Mouse (Mus musculus) hindbrain, embryonic 10.5 days (tissue): Measurements from ENCODE around the gene Dhdds. TPM values are rescaled to one million over a fixed set of nuclear protein-coding genes. Genes with fewer than 3 reads are reported as not detected.

ENCODE experiments used
- DNase-seq: peaks from one replicate; pipeline ENCODE4 v3.0.0-alpha.2; 2017; ENCODE audit warnings: low spot score
- H3K27ac ChIP-seq: fragments of 300-500 bp; sonication (generic); 2 replicates; pipeline ENCODE4 v1.5.1; 2016; ENCODE audit warnings: mild to moderate bottlenecking, moderate library complexity
- H3K27me3 ChIP-seq: fragments of 300-500 bp; sonication (generic); 2 replicates; pipeline ENCODE4 v1.6.1; 2016; ENCODE audit warnings: mild to moderate bottlenecking; ENCODE audit not compliant: poor library complexity, insufficient read depth, severe bottlenecking
- H3K36me3 ChIP-seq: fragments of 300-500 bp; sonication (generic); 2 replicates; pipeline ENCODE4 v1.6.1; 2016; ENCODE audit warnings: mild to moderate bottlenecking, moderate library complexity
- H3K4me1 ChIP-seq: fragments of 300-500 bp; sonication (generic); replicated peaks from 2 replicates; pipeline ENCODE4 v1.6.1; 2016; ENCODE audit warnings: mild to moderate bottlenecking
- H3K4me3 ChIP-seq: fragments of 300-500 bp; sonication (generic); 2 replicates; pipeline ENCODE4 v1.5.1; 2016; ENCODE audit warnings: mild to moderate bottlenecking, moderate library complexity
- H3K9me3 ChIP-seq: fragments of 300-500 bp; sonication (generic); 2 replicates; pipeline ENCODE4 v1.6.1; 2016; ENCODE audit warnings: mild to moderate bottlenecking, moderate library complexity
- WGBS: fragments of 180-500 bp; shearing (Covaris S2); methylation state at CpG from one replicate; pipeline ENCODE4 v1.1.7; 2016; 5-methylcytosine and 5-hydroxymethylcytosine counted together
- polyA plus RNA-seq: library from polyadenylated mRNA; unstranded; fragments of >200 nt; fragmentation: Nextera tagmentation; extraction: Ambion mirVana; gene quantifications from 2 replicates; pipeline ENCODE4 v1.2.1, GENCODE M21; 2016

Dhdds gene
- polyA plus RNA-seq, 1 experiment from 2014 or later = 42.3 TPM

DNA sequence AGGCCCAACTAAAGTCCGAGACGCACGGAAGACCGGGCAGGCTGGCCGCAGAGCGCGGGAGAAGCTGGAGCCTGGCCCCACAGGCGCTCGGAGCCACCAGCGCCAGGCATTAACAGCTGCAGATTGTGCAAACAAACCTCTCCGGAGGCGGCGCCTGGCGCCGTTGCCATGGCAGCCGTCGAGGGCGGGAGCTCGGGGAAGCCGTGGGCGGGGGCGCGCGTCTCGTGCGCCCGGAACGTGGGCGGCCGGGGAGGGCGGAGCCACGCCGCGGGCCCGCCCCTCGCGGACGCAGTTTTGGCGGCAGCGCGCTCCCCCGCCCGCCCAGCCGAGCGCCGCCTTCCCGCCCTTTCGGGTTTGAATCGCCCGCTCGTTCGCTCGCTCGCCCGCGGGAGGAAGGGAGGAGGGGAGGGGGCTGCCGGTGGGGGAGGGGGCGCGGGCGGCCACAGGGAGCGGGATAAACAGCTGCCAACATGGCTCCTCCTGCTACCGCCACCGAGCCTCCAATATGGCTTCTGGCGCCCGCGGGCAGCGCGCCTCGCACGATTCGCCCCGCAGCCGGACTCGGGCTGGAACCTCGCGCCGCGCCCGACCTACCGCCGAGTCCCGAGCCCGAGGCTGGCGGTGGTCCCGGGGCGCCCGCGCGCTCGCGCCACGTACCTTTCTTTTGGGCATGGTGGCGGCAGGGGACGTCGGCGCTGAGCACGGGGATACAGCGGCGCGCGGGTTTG is 33.4 kb downstream of the Dhdds start:
- Histone ChIP-seq H3K9me3 (no peaks in the 10 kb centered on the region), H3K36me3 (peaks cover 61% of the 10 kb centered on the region), H3K4me1 (peaks cover 59% of the 10 kb centered on the region), H3K27ac (peak overlapping the region; percentile 100), H3K4me3 (peak overlapping the region; percentile 85), H3K27me3 (no peaks in the 10 kb centered on the region)
- DNase-seq = peak; percentile 96
- under 1% methylated on average over 100 of the region's 101 CpGs for WGBS

DNA sequence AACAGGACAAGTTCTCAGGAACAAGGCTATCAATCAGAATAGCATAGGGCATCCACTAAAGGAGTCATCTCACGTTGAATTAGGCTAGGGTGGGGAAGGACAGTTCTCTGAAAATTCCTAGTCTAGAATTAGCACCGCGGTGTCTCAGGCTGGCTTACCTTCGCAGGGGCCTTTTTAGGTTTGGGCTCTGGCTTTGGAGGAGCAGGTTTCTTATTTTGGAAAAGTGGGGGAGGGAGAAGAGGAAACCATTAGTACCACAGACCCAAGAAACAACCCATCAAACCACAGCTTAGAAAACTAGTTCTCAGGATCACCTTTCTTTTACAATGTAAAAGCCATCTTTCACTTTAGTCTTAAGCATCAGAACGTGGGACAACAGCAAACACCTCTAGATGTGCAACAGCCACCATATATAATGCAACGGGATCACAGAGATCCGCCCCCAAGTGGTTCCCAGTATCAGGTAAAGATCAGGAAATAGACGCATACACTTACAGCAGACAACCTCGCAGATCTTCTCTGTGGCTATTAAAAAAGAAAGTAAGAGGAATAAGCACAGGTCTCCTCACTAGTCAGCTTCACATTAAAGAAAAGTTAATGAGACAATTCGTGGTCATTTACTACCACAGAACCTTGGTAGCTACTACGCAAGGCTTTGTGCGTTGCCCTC is 34.3 kb downstream of the Dhdds start:
- H3K4me1 ChIP-seq = peaks cover 51% of the 10 kb centered on the region
- no peaks in the 10 kb centered on the region for H3K27me3 ChIP-seq
- no peak for DNase-seq
- no peaks in the 10 kb centered on the region for H3K9me3 ChIP-seq
- peak overlapping the region; percentile 100 for H3K27ac ChIP-seq
- peak overlapping the region; percentile 85 for H3K4me3 ChIP-seq
- peaks cover 53% of the 10 kb centered on the region for H3K36me3 ChIP-seq
- 57% methylated on average over 12 of the region's 12 CpGs for WGBS

DNA sequence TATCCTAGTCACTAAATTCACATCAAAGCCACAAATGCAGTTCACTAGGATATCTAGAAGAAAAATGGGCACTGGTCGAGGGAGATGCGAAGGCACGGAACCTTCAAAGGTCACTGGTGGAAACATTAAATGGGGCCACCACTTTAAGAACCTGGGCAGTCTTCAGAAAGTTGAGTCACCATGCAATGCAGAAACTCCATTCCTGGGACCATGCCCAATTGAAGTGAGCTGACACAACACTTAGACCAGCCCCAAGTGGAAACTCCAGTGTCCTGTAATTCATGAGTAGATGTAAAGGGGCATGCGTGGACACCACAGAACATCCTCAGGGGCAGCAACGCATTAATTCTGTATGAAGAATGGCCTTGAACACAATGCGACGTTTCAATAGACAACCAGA is 38.2 kb downstream of the Dhdds start:
- Histone ChIP-seq H3K36me3 (peaks cover 46% of the 10 kb centered on the region), H3K9me3 (no peaks in the 10 kb centered on the region), H3K27ac (no peak overlapping the region), H3K4me3 (no peak overlapping the region), H3K27me3 (no peaks in the 10 kb centered on the region), H3K4me1 (peaks cover 17% of the 10 kb centered on the region)
- no peak for DNase-seq
- WGBS = 88% methylated on average over 7 of the region's 7 CpGs

DNA sequence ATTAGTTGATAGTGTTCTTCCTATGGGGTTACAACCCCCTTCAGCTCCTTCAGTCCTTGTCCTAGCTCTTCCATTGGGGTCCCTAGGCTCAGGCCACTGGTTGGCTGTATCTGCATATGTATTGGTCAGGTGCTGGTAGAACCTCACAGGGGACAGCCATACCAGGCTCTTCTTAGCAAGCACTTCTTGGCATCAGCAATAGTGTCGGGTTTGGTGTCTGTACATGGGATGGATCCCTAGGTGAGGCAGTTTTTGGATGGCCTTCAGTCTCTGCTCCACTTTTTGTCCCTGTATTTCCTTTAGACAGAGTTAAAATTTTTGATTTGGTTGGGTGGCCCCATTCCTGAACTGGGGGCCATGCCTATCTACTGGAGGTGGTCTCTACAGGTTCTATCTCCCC is 41.8 kb downstream of the Dhdds start:
- Histone ChIP-seq H3K4me3 (no peak overlapping the region), H3K9me3 (no peaks in the 10 kb centered on the region), H3K27ac (no peak overlapping the region), H3K4me1 (no peaks in the 10 kb centered on the region; the same call in 1 of the 2 replicates), H3K36me3 (peaks cover 19% of the 10 kb centered on the region), H3K27me3 (no peaks in the 10 kb centered on the region)
- WGBS = 79% methylated on average over 1 of the region's 1 CpGs
- no peak for DNase-seq

DNA sequence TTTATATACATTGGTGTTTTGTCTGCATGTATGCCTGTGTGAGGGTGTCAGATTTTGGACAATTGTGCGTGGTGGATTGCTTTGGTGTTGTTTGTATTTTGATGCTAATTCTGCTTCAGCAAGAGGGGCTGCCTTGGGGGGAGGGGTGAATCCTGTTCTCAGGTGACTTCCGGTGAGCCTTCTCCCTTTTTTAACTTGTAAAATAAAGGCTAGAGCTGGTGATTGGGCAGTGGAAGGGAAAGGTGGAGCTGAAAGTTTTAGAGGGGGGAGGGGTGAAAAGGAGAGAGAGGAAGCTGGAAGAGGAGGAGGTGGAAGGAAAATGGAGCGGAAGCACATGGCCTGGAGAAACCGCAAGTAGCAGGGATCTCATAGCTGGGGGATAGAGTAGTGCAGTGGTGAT is 44.4 kb downstream of the Dhdds start:
- no peak for DNase-seq
- no peak overlapping the region for H3K4me3 ChIP-seq
- H3K27me3 ChIP-seq = no peaks in the 10 kb centered on the region
- WGBS = 87% methylated on average over 4 of the region's 4 CpGs
- H3K4me1 ChIP-seq = no peaks in the 10 kb centered on the region; the same call in 1 of the 2 replicates
- H3K27ac ChIP-seq = no peak overlapping the region
- 0 out of 2 replicates have a peak, but pooled peaks cover 4% of the 10 kb centered on the region for H3K36me3 ChIP-seq
- no peaks in the 10 kb centered on the region for H3K9me3 ChIP-seq

DNA sequence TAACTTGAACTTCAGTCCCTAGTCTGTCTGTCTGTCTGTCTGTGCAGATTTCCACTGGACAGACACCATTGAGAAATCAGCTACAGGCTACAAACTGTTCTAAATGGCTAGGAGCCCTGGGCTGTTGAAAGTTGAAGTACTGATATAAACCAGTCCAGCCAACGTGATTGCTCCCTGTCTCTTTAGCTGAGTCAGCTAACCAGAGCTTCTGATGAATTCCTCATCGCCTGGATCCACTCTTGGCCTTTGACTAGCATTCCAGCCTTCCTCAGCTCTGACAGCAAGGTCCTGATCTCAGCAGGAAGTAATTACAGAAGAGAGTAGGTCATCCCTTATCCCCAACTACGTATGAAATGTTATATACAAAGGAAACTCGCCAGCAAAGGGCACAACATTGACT is 54.0 kb downstream of the Dhdds start:
- Histone ChIP-seq H3K4me3 (no peak overlapping the region), H3K27ac (no peak overlapping the region), H3K27me3 (no peaks in the 10 kb centered on the region), H3K36me3 (no peaks in the 10 kb centered on the region), H3K9me3 (peaks cover 4% of the 10 kb centered on the region), H3K4me1 (peaks cover 6% of the 10 kb centered on the region)
- DNase-seq = no peak
- WGBS = 65% methylated on average over 4 of the region's 4 CpGs

DNA sequence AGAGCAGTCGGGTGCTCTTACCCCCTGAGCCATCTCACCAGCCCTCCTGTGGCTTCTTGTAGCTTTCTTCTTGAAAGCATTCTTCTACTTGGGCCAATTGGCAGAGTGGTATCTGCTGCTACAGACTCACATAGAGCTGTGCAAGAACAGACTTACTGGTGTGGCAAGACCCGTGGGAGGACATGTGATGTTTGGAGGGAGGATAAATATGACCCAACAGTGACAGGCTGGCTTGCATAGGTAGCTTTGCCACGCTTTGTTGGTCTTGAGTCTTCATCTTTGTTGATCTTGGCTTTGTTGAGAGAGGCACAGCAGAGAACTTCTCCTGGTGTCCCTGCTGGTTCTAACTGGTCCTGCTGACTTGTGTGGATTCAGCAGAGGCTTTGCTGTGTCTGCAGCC is 56.9 kb downstream of the Dhdds start:
- H3K4me1 ChIP-seq = peaks cover 14% of the 10 kb centered on the region
- WGBS = 79% methylated on average over 3 of the region's 3 CpGs
- peaks cover 4% of the 10 kb centered on the region for H3K9me3 ChIP-seq
- H3K27ac ChIP-seq = no peak overlapping the region
- no peak overlapping the region for H3K4me3 ChIP-seq
- H3K27me3 ChIP-seq = no peaks in the 10 kb centered on the region
- no peaks in the 10 kb centered on the region for H3K36me3 ChIP-seq
- DNase-seq = no peak

DNA sequence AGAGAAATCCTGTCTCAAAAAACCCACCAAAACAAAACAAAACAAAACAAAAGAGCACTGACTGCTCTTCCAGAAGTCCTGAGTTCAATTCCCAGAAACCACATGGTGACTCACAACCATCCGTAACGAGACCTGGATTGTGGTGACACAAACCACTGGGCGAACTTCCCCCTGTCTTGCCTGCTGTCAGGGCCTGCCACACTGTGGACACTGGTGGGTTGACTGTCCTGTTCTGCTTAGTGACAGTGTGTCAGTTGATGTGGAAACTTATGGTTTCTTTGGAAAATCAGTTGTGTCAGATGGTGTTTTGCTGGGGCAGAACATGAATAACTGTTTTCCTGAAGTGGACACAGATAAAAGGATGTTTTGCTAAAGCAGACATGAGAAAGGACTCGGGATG is 58.0 kb downstream of the Dhdds start:
- H3K27me3 ChIP-seq = no peaks in the 10 kb centered on the region
- H3K27ac ChIP-seq = no peak overlapping the region
- 93% methylated on average over 4 of the region's 4 CpGs for WGBS
- H3K36me3 ChIP-seq = no peaks in the 10 kb centered on the region
- peaks cover 4% of the 10 kb centered on the region for H3K9me3 ChIP-seq
- no peak for DNase-seq
- H3K4me3 ChIP-seq = no peak overlapping the region
- H3K4me1 ChIP-seq = peaks cover 14% of the 10 kb centered on the region

DNA sequence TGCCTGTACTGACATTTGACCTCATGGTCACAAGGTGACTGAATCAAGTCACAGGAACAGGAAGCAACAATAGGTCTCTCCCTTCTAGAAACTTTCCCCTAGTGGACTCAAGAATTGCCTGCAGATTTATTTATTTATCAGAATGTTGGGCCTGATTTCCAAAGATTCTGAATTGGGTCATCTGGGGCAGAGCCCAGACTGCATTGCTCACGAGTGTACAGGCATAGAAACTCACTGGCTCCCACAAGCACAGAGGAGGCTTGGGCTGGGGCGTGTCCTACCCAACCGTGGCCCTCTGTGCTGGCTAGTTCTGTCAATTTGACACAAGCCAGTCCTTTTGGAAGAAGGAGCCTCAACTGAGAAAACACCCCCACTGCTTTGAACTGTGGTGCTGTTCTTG is 59.1 kb downstream of the Dhdds start:
- 45% methylated on average over 3 of the region's 3 CpGs for WGBS
- no peak overlapping the region for H3K27ac ChIP-seq

DNA sequence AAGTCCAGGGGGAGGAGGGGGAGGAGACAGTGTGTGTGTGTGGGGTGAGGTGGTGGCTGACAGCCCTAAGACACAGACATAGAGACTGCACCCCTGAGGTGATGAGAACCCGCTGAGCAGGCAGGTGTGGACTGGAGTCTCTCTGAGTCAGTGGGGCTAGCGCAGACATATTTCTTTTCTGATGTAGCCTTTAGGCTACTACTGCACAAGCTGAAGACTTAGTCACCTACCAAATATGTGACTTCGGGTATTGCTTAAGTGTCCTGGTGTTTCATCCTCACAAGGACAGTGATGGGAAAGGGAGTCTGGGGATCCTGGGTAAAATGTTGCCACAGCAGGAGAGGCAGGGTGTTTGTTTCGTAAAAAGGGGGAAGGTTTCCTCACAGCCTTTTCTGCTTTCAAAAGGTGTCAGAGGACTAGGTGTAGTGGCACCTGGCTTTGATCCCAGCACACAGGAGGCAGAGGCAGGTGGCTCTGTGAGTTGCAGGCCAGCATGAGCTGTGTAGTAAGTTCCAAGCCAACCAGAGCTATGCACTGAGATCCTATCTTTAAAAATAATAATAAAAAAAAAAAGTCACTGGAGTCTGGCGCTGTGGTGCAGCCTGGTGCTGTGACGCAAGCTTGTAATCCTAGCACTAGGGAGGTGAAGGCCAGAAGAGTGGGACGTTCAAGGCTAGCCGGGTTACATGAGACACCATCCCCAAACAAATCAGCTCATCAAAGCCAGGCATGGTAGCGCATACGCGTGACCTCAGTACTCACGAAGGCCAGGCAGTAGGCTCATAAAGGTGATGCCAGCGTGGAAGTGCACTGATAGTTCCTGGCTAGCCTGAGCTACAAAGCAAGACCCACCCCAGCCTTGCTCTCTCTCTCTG is 60.1 kb downstream of the Dhdds start:
- H3K4me1 ChIP-seq = peaks cover 14% of the 10 kb centered on the region
- WGBS = 85% methylated on average over 13 of the region's 13 CpGs
- DNase-seq = no peak
- no peaks in the 10 kb centered on the region for H3K36me3 ChIP-seq
- no peaks in the 10 kb centered on the region for H3K27me3 ChIP-seq
- no peak overlapping the region for H3K4me3 ChIP-seq
- H3K9me3 ChIP-seq = no peaks in the 10 kb centered on the region
- no peak overlapping the region for H3K27ac ChIP-seq

More for the DNA sequence above, 59.1 kb downstream of the Dhdds start:
- H3K27me3 ChIP-seq = no peaks in the 10 kb centered on the region
- DNase-seq = no peak
- no peaks in the 10 kb centered on the region for H3K36me3 ChIP-seq
- H3K4me1 ChIP-seq = peaks cover 14% of the 10 kb centered on the region
- peaks cover 4% of the 10 kb centered on the region for H3K9me3 ChIP-seq
- H3K4me3 ChIP-seq = no peak overlapping the region

DNA sequence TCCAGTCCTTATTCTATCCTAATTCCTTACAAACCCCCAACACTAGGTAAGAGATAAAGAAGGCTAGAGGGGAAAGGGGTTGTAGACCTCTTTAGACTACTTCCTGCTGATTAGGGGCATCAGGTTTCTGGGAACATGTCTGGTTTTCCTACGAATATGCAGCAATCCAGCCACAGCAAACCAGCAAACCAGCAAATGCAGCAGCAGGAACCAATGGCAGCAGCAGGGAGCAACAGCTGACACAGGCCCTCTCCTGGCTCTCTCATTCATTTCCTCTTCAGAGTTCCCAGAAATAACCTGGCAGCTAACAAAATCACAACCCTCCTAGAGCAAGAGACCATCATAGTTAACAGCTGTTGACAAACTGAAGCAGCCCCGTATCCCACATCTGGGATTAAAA is 62.6 kb downstream of the Dhdds start:
- WGBS = 68% methylated on average over 2 of the region's 2 CpGs

DNA sequence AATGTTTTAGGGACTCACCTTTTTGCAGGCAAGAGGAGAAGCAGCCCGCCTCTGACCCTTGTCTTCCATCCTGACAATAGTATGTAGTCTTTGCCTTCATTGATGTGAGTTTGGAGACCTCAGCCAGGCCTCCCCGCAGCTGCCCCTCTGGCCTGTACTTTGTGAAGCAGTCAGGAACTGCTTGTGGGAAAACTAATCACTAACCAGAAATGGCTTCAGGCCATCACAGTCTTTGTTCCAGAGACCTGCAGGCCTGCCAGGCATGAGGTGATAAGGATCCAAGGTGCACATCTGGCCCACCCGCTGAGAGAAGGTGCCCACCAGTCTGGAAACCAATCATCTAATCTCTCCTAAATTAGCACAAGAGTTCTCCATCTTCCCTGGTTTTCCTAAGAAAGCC is 68.9 kb downstream of the Dhdds start:
- H3K27ac ChIP-seq = no peak overlapping the region
- DNase-seq = no peak
- WGBS = 79% methylated on average over 3 of the region's 3 CpGs
- no peaks in the 10 kb centered on the region for H3K36me3 ChIP-seq
- H3K9me3 ChIP-seq = no peaks in the 10 kb centered on the region
- no peak overlapping the region for H3K4me3 ChIP-seq
- H3K4me1 ChIP-seq = peaks cover 8% of the 10 kb centered on the region
- H3K27me3 ChIP-seq = no peaks in the 10 kb centered on the region

More for the DNA sequence above, 62.6 kb downstream of the Dhdds start:
- Histone ChIP-seq H3K27me3 (no peaks in the 10 kb centered on the region), H3K27ac (no peak overlapping the region), H3K9me3 (no peaks in the 10 kb centered on the region), H3K4me3 (no peak overlapping the region), H3K36me3 (no peaks in the 10 kb centered on the region), H3K4me1 (peaks cover 12% of the 10 kb centered on the region)
- no peak for DNase-seq

DNA sequence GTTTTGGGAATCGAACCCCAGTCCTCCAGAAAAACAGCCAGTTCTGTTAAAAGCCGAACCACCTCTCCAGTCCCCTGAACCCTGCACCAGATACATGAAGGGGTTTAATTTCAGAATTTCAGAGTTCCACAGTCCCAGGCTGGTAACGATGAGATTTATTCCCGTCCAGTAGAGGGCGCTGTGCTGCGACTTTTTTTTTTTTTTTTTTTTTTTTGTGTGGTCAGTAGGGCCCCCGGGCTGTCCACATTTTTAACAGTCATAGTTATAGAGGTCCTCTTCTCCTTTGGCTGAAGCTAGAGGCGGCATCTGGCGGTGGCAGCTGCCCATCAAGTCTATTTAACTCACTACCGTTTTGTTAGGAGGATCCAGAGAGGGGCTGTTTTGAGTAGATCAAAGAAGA is 69.4 kb downstream of the Dhdds start:
- no peak for DNase-seq
- 19% methylated on average over 10 of the region's 10 CpGs for WGBS
- H3K27ac ChIP-seq = no peak overlapping the region

More for the DNA sequence above, 69.4 kb downstream of the Dhdds start:
- H3K36me3 ChIP-seq = no peaks in the 10 kb centered on the region
- peaks cover 8% of the 10 kb centered on the region for H3K4me1 ChIP-seq
- H3K9me3 ChIP-seq = no peaks in the 10 kb centered on the region
- no peak overlapping the region for H3K4me3 ChIP-seq
- no peaks in the 10 kb centered on the region for H3K27me3 ChIP-seq
